ENCODE assay signal across 15 mouse cellular contexts in the genomic region with DNA sequence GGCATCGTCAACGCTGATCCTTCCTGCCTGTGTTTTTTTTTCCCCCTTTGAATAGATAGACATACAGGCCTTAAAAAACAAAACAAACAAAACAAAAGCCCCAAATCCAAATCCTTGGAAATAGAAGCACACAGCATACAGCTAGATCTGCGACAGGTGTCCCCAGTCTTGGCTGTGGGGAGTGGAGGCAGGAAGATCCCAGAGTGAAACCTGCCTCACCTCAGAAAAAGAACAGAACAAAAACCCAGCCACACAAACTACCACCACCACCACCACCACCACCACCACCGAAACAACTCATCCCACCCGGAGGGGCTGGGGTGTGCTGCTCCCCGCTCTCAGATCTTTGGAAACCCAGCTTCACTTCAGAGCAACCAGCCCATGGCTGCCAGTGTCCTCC.
DNase-seq lines count a peak whose midpoint lies in the region; ATAC-seq and TF ChIP-seq lines count a peak whose summit lies in the region.
"Had no signal": no experiment of that assay in that cellular context is flagged by ENCODE, and none has a peak within 500 bp of the region (broad histone marks: within the 10 kb centered on the region; RNA-seq: fewer than 3 reads in every experiment).

No protein-coding gene starts in this region.

- H3K27me3 ChIP-seq in embryonic facial prominence, embryonic 14.5 days (replicated peaks; ENCODE audit: control insufficient read depth, insufficient read depth, low read length), result no peaks in the 10 kb centered on the region
- peaks cover 16% of the 10 kb centered on the region for H3K27me3 ChIP-seq in embryonic facial prominence, embryonic 10.5 days (replicated peaks; ENCODE audit: low read depth, poor library complexity, severe bottlenecking)
- peaks cover 43% of the 10 kb centered on the region for H3K27me3 ChIP-seq in liver, embryonic 13.5 days
- peaks cover 39% of the 10 kb centered on the region for H3K27me3 ChIP-seq in liver, embryonic 12.5 days (replicated peaks)
- peaks cover 7% of the 10 kb centered on the region for H3K27me3 ChIP-seq in intestine, embryonic 15.5 days (replicated peaks)
- H3K27me3 ChIP-seq in stomach, postnatal 0 days (ENCODE audit: control insufficient read depth, insufficient read depth, low read length), result no peaks in the 10 kb centered on the region
- H3K27me3 ChIP-seq: Patski had no signal

- no peak for DNase-seq in embryonic facial prominence, embryonic 14.5 days (ENCODE audit: low spot score)
- no peak for DNase-seq in embryonic facial prominence, embryonic 10.5 days (ENCODE audit: low spot score)
- no peak for DNase-seq in liver, embryonic 13.5 days
- no peak for DNase-seq in stomach, postnatal 0 days (ENCODE audit: low spot score)
- no peak for DNase-seq in heart, postnatal 4 days
- DNase-seq: lung, adult 18-20 months had no signal

- H3K4me3 ChIP-seq in embryonic facial prominence, embryonic 14.5 days (ENCODE audit: low read depth, low read length), result no peak overlapping the region
- no peak overlapping the region for H3K4me3 ChIP-seq in embryonic facial prominence, embryonic 10.5 days
- no peak overlapping the region for H3K4me3 ChIP-seq in liver, embryonic 13.5 days (replicated peaks)
- no peak overlapping the region for H3K4me3 ChIP-seq in liver, embryonic 12.5 days
- H3K4me3 ChIP-seq in intestine, embryonic 15.5 days (replicated peaks), result no peak overlapping the region
- no peak overlapping the region for H3K4me3 ChIP-seq in stomach, postnatal 0 days (ENCODE audit: low read depth, low read length)
- H3K4me3 ChIP-seq: forebrain, embryonic 10.5 days; heart, embryonic 10.5 days; limb, embryonic 13.5 days; midbrain, embryonic 10.5 days had no signal

- no peak overlapping the region for H3K9ac ChIP-seq in embryonic facial prominence, embryonic 14.5 days (ENCODE audit: low read depth, low read length)
- no peak overlapping the region for H3K9ac ChIP-seq in liver, embryonic 13.5 days
- no peak overlapping the region for H3K9ac ChIP-seq in liver, embryonic 12.5 days
- H3K9ac ChIP-seq in intestine, embryonic 15.5 days, result no peak overlapping the region
- H3K9ac ChIP-seq in stomach, postnatal 0 days (ENCODE audit: low read length), result no peak overlapping the region
- H3K9ac ChIP-seq: limb, embryonic 13.5 days had no signal

- H3K36me3 ChIP-seq in embryonic facial prominence, embryonic 14.5 days (ENCODE audit: control insufficient read depth, insufficient read depth, low read length), result no peaks in the 10 kb centered on the region
- no peaks in the 10 kb centered on the region for H3K36me3 ChIP-seq in embryonic facial prominence, embryonic 10.5 days (replicated peaks)
- H3K36me3 ChIP-seq in liver, embryonic 13.5 days, result no peaks in the 10 kb centered on the region
- H3K36me3 ChIP-seq in liver, embryonic 12.5 days, result no peaks in the 10 kb centered on the region
- no peaks in the 10 kb centered on the region for H3K36me3 ChIP-seq in intestine, embryonic 15.5 days
- H3K36me3 ChIP-seq in stomach, postnatal 0 days (ENCODE audit: control insufficient read depth, insufficient read depth, low read length), result no peaks in the 10 kb centered on the region
- H3K36me3 ChIP-seq: forebrain, embryonic 10.5 days; G1E; heart, embryonic 10.5 days; limb, embryonic 13.5 days; midbrain, embryonic 10.5 days had no signal

- no peaks in the 10 kb centered on the region for H3K4me1 ChIP-seq in embryonic facial prominence, embryonic 14.5 days (ENCODE audit: control insufficient read depth, insufficient read depth, low read length)
- H3K4me1 ChIP-seq in embryonic facial prominence, embryonic 10.5 days, result peaks cover 25% of the 10 kb centered on the region
- H3K4me1 ChIP-seq in liver, embryonic 13.5 days (replicated peaks), result no peaks in the 10 kb centered on the region; the same call in none of the 2 replicates
- H3K4me1 ChIP-seq in liver, embryonic 12.5 days, result peaks cover 6% of the 10 kb centered on the region; the same call in 1 of the 2 replicates
- H3K4me1 ChIP-seq in intestine, embryonic 15.5 days (replicated peaks), result no peaks in the 10 kb centered on the region
- H3K4me1 ChIP-seq in stomach, postnatal 0 days (replicated peaks; ENCODE audit: control insufficient read depth, insufficient read depth), result no peaks in the 10 kb centered on the region; the same call in 1 of the 2 replicates

- no peak for TF ChIP-seq EP300 in stomach, postnatal 0 days (optimal IDR thresholded peaks at IDR 0.05)

- 0 out of 2 replicates have a peak overlapping the region, but pooled peaks have one; percentile 21 for H3K27ac ChIP-seq in embryonic facial prominence, embryonic 14.5 days (replicated peaks; ENCODE audit: low read depth, low read length)
- H3K27ac ChIP-seq in embryonic facial prominence, embryonic 10.5 days (replicated peaks), result no peak overlapping the region
- no peak overlapping the region for H3K27ac ChIP-seq in liver, embryonic 13.5 days
- H3K27ac ChIP-seq in liver, embryonic 12.5 days, result no peak overlapping the region
- peak overlapping the region; percentile 22; the same call in 1 of the 2 replicates for H3K27ac ChIP-seq in intestine, embryonic 15.5 days
- no peak overlapping the region for H3K27ac ChIP-seq in stomach, postnatal 0 days (replicated peaks)
- H3K27ac ChIP-seq: forebrain, embryonic 10.5 days; heart, embryonic 10.5 days; limb, embryonic 13.5 days; midbrain, embryonic 10.5 days had no signal

- TF ChIP-seq CTCF in stomach, postnatal 0 days (IDR thresholded peaks at IDR 0.05; ENCODE audit: low read depth), result no peak

- no peak for ATAC-seq in embryonic facial prominence, embryonic 14.5 days (ENCODE audit: low read depth)
- ATAC-seq in liver, embryonic 13.5 days (ENCODE audit: low read depth), result no peak
- no peak for ATAC-seq in liver, embryonic 12.5 days
- no peak for ATAC-seq in intestine, embryonic 15.5 days
- no peak for ATAC-seq in stomach, postnatal 0 days (ENCODE audit: low FRiP score, low TSS enrichment)
- ATAC-seq: forebrain, embryonic 16.5 days had no signal

- H3K4me2 ChIP-seq in embryonic facial prominence, embryonic 14.5 days (ENCODE audit: low read depth, low read length), result no peak overlapping the region
- 0 out of 2 replicates have a peak overlapping the region, but pooled peaks have one; percentile 10 for H3K4me2 ChIP-seq in liver, embryonic 13.5 days
- no peak overlapping the region for H3K4me2 ChIP-seq in liver, embryonic 12.5 days
- peak overlapping the region; percentile 40 for H3K4me2 ChIP-seq in intestine, embryonic 15.5 days (replicated peaks)
- peak overlapping the region; percentile 25; the same call in 1 of the 2 replicates for H3K4me2 ChIP-seq in stomach, postnatal 0 days (replicated peaks; ENCODE audit: low read depth)
- H3K4me2 ChIP-seq: limb, embryonic 13.5 days had no signal

- H3K9me3 ChIP-seq in embryonic facial prominence, embryonic 14.5 days (ENCODE audit: control insufficient read depth, low read length), result no peaks in the 10 kb centered on the region
- H3K9me3 ChIP-seq in embryonic facial prominence, embryonic 10.5 days, result no peaks in the 10 kb centered on the region
- H3K9me3 ChIP-seq in liver, embryonic 13.5 days (replicated peaks), result no peaks in the 10 kb centered on the region
- no peaks in the 10 kb centered on the region for H3K9me3 ChIP-seq in liver, embryonic 12.5 days (replicated peaks)
- no peaks in the 10 kb centered on the region for H3K9me3 ChIP-seq in intestine, embryonic 15.5 days
- H3K9me3 ChIP-seq in stomach, postnatal 0 days (ENCODE audit: control insufficient read depth, low read length), result no peaks in the 10 kb centered on the region
- H3K9me3 ChIP-seq: forebrain, embryonic 10.5 days; G1E; heart, embryonic 10.5 days; limb, embryonic 13.5 days; midbrain, embryonic 10.5 days had no signal

- 78% methylated on average over 6 of the region's 6 CpGs for WGBS in embryonic facial prominence, embryonic 14.5 days
- 90% methylated on average over 6 of the region's 6 CpGs for WGBS in embryonic facial prominence, embryonic 10.5 days
- WGBS in liver, embryonic 13.5 days (ENCODE audit: insufficient replicate concordance), result 72% methylated on average over 6 of the region's 6 CpGs
- WGBS in liver, embryonic 12.5 days (ENCODE audit: insufficient replicate concordance), result 76% methylated on average over 6 of the region's 6 CpGs
- 72% methylated on average over 6 of the region's 6 CpGs for WGBS in intestine, embryonic 15.5 days
- WGBS in stomach, postnatal 0 days, result 71% methylated on average over 6 of the region's 6 CpGs

Comparison
In these comparisons a context has a peak if more than half of its experiments do, and no peak if none do; other contexts are left out.
1. H3K27ac ChIP-seq: peak in embryonic facial prominence, embryonic 14.5 days (single experiment) and intestine, embryonic 15.5 days (single experiment); none in embryonic facial prominence, embryonic 10.5 days (single experiment), liver, embryonic 13.5 days (single experiment), liver, embryonic 12.5 days (single experiment) and stomach, postnatal 0 days (single experiment).
2. H3K4me2 ChIP-seq: peak in liver, embryonic 13.5 days (single experiment), intestine, embryonic 15.5 days (single experiment) and stomach, postnatal 0 days (single experiment); none in embryonic facial prominence, embryonic 14.5 days (single experiment) and liver, embryonic 12.5 days (single experiment).